Mouse (Mus musculus) kidney, postnatal 25 days (tissue): Measurements from ENCODE around the gene Gm21988.

Experiments used
- DNase-seq, 2 experiments: peaks; one replicate each; pipeline ENCODE4 v3.0.0; 2021; ENCODE audit warnings: mixed read lengths in 2 of 2

Gene Gm21988

DNA sequence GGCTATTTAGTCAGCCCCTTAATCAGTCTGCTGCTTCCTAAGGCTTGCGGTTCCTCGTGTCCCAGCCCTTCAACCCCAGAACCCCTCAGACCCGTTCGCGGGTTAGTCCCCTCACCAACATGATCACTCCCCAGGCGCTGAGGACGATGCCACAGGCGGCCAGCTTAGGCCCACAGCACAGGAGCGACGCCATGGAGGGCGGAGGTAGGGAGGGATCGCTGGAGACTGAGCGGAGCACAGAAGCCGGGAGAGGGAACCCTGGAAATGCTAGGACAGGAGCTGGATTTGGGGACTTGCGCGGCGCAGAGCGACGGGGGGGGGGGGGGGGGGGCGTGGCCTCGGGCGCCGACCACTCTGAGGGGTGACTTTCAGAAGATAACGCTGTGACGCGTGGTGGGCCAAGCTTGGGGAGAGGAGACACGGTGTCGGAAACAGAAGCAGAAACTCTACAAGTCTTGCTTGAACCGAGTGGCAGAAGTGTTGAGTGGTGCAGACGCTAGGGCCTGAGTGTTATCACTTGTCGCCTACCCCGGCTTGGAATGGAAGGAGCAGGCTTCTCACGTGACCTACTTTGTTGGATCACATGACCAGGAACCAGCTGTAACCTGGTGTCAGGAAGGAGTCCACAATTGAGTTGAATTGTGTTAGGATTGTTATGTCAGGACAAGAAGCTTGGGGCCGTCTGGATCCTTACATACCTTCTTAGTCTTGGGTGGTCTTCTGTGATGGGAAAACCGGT lies at the start of gene Gm21988, which contains the start of gene Rnasek:
Gene Gm21988 (minus strand): TSS at position 290 of the 739 bp plus-strand sequence.
Gene Rnasek (minus strand): TSS at position 302 of the 739 bp plus-strand sequence.
- peak; percentile 87 to 90 for DNase-seq

GRCm38 (mm10) chr11:70289236-70289635 lies 49.6 kb upstream of the Gm21988 start:
- DNase-seq, result peak; percentile 27 to 59

DNA sequence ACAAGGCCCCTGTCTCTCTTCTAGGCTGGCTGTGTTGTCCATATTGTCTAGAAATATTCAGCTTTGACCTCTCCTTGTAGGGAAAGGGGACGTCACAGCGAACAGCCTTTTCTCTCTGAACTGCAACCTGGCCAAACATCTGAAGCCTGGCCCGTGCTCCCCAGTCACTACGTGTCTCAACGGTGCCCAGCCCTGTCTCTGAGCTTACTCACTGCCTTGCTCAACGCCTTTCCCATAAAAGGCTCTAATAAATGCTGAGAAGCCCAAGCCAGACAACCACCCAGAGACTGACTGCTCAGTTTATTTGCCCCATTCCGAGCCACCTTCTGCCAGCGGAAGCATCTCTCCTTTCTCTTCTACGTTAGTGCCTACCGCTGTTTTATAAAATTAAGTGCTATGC lies 48.5 kb upstream of the Gm21988 start:
- DNase-seq, result no peak

DNA sequence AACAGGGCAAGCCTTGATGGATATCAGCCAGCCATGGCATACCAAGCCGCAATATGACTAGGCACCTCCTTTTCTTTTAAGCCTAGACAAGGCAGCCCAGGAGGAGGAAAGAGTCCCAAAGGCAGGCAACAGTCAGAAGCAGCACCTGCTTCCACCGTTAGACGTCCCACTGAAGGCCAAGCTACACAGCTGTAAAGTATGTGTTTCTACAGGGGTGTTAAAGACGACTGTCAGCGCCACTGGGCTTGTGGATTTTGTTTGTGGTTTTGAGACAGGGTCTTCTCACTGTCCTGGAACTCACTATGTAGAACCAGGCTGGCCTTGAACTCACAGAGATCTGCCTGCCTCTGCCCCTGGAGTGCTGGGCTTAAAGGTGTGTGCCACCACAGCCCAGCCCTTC lies 46.1 kb upstream of the Gm21988 start:
- DNase-seq, result no peak

GRCm38 (mm10) chr11:70284757-70285156 lies 45.1 kb upstream of the Gm21988 start:
- DNase-seq, result no peak

DNA sequence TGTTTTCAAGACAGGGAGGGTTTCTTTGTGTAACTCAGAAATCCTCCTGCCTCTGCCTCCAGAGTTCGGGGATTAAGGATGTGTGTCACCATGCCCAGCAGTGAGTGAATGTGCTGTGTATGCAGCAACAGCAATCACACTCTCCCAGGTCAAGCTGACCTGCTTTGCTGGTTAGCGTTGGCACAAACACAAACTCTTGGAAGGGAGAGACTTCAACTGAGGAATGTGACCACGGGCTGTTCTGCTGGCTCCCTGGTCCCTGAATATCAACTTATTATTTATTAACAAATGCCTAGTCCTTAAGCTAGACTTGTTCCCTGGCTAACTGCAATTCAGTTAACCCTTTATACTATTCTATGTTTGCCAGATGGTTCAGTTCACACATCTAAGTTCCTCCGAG lies 44.0 kb upstream of the Gm21988 start:
- DNase-seq, result peak; percentile 11 to 64

DNA sequence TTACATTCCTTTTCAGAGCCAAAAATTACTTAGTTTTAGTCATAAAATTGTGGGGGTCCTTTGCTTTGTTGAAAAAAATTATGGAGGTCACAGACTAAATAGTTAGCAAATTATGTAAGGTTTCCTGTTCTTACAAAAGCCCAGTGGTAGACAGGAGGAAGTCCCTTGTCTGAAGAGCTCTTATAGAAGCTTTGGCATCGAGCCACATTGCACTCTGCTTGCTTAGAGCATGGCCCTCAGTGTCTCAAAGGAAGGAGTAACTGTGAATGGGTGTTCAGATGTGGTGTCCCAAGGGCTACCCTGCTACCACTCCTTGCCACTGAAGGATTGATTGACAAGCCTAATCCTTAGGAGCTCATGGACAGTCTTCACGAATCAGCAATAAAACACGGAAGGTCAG lies 40.8 kb upstream of the Gm21988 start:
- peak in 1 of 2 experiments; percentile 62 for DNase-seq

- DNase-seq, result no peak
Observed at GRCm38 (mm10) chr11:70278961-70279360, 39.3 kb upstream of the Gm21988 start.

DNA sequence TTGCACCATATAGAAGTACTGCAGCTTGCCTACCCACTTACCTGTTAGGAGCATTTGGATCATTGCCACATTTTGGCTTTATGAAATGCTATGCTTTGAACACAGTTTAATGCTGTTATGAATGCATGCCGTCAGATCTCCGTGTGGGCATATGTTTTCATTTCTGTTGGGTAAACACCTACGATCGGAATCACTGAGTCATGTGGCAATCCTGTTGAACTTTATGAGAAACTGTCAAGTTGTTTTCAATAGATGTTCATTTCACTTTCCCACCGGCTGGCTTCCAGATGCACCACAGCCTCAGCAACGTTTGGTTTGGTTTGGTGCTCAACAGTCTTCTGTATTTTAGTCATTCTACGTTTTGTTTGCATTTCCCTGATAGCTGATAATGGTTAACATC lies 32.0 kb upstream of the Gm21988 start:
- no peak for DNase-seq

- DNase-seq, result peak; percentile 22 to 48
Observed at GRCm38 (mm10) chr11:70266405-70266804, 26.8 kb upstream of the Gm21988 start.

DNA sequence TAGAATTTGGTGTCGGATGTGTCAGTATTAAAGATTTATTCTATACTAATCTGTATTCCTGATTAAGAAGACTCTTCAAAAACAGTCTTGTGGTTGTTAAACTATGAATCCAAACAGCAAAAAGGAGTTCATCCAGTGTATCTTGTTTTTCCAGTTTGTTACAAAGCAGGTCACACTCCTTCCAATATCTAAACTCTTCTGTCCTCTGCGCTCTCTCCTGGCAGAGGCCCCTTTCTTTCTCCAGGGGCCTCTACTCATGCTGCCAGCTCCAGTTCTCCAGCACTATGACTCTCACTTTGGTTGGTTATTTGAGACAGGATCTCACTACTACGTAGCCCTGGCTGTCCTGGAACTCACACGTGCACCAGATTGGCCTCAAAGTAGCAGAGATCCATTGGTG lies 26.2 kb upstream of the Gm21988 start:
- no peak for DNase-seq

DNA sequence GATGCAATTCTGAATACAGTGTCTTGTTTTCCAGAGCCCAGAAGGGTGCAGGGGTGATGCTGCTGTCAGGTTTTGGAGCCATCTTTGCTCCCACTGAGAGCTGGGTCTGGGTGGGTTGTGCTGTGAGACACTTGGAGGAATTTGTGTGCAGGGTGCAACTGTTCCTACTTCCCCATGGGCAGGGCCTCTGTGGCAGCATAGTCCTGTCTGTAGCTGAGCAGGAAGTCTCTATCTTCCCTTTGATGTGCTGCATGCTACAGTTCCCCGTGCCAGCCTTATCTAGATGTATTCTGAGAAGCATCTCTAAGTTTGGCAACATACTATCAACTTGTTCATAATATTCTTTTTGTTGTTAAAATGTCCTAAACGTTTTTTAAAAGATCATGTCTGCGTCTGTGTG lies 25.6 kb upstream of the Gm21988 start:
- no peak for DNase-seq

DNA sequence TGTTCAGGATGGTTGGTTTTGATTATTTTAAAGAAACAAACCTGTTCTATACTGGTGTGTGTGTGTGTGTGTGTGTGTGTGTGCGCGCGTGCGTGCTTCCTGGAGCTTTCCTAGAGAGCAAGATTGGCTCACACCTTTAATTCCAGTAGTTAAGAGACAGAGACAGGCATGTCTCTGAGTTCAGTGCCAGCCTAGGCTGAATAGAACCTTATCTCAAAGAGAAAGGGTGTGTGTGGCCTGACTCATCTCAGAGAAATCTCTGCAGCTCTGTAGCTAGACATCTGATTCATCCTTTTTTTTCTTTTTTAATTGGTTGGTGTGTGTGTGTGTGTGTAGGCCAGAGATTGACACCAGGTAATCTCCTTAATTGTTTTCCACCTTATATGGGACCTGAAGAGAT lies 19.4 kb upstream of the Gm21988 start:
- DNase-seq, result no peak

- peak; percentile 69 to 84 for DNase-seq
Observed at GRCm38 (mm10) chr11:70254931-70255531, 15.4 kb upstream of the Gm21988 start, which contains the start of gene Alox12. TSS of gene Alox12 (minus strand) at chr11:70255353.

DNA sequence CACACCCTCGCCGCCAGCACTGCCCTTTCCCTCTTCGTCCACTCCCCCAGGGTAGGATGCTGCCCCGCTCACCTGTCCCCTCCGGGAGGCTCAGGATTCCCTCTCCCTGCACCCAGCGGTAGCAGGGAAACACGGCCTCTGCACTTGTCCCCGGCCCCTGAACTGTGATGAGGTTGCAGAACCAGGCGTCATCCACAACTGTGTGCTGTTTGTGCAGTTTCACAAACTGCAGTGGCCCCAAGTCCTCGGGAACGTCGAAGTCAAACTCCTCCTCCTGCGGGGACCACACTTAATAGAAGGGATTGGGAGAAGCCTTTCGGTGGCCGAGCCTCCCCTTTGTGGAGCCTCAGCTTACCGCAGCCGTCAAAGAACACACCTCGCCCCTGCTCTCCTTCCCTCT lies 14.7 kb upstream of the Gm21988 start:
- DNase-seq, result no peak

DNA sequence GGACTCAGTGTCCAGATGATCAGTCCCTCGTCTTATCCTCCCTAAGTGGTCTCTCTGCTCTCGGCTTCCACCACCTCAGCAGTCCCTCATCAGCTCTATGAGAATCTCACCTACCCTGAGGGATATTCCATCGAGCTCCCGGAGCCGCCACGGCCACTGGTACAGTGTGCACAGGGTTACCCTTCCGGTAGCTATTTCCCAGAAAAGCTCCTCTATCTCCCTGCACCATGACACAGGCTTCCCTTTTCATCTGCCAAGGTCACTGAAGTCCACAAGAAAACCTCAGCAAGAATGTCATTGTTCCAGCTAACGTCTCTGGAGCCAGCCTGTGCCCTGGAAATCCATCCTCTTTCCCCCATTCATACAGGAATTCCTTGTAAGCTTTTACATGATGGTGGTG lies 12.2 kb upstream of the Gm21988 start:
- DNase-seq, result no peak

DNA sequence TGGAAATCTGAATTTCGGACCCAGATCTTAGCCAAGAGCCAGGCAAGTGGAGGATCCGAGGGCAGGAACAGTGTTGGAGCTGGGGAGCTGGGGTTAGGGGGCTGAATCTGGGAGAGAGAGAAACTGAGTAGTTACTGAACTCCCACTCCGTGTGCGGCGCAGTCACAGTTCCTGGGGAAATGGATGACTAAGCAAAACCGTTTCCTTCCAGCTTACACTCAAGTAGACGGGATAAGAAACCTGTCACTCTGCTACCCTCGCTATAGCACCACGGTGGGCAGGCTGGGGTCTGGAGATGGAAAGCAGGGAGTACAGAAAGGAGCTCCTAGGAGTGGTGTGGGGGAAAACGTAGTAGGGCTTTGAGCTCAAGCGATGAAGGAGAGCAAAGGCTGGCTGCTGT lies 10.5 kb upstream of the Gm21988 start:
- peak in 1 of 2 experiments; percentile 20 for DNase-seq

DNA sequence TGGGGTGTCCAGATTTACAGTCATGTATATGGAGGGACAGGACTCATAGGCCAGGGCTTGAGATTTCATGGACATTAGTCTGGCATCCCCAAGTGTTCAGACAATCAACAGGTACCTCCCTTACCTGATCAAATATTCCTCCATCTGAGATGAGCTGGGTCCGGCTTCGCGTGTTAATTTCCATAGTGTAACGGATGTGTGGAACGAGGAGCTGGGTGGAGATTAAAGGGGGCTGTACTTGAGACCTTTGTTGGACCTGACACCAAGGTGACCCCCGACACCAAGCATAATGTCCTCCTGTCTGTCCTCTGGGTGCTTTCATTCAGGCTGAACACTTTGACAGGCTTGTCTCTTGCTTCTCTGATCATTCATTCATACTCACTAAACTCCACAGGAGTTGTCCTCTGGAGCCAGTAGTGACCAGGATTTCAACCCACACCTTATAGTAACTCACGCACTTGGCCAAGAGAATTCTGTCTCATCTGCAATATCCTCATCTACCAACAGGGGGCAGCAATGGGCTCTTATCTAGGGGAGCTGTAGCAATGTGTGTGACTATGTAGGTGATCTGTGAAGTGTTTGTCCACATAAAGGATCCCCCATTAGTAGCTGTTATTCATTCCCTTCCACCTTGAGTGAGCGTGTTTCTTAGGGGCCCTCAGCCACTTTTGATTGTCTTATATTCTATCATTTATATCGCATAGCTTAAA lies 7.7 kb upstream of the Gm21988 start:
- DNase-seq, result peak; percentile 57 to 87

DNA sequence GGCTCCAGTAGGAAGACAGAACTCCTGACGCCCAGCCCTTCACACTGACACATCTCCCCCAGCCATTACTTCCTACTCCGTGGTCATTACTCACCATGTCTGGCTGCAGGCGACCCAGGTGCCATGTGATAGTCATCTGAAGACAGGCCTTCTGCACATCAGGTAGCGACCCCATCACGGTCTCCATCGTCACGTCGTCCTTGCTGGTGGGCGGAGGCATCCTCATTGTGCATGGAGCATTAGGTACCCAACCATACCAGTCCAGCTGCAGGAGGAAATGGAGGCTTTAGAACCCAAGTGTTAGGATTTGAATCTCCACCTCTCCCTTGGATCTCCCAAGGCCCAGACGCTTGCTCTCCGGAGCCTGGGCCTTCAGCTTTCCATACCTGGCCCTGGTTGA lies 3.0 kb upstream of the Gm21988 start:
- peak in 1 of 2 experiments; percentile 36 for DNase-seq

DNA sequence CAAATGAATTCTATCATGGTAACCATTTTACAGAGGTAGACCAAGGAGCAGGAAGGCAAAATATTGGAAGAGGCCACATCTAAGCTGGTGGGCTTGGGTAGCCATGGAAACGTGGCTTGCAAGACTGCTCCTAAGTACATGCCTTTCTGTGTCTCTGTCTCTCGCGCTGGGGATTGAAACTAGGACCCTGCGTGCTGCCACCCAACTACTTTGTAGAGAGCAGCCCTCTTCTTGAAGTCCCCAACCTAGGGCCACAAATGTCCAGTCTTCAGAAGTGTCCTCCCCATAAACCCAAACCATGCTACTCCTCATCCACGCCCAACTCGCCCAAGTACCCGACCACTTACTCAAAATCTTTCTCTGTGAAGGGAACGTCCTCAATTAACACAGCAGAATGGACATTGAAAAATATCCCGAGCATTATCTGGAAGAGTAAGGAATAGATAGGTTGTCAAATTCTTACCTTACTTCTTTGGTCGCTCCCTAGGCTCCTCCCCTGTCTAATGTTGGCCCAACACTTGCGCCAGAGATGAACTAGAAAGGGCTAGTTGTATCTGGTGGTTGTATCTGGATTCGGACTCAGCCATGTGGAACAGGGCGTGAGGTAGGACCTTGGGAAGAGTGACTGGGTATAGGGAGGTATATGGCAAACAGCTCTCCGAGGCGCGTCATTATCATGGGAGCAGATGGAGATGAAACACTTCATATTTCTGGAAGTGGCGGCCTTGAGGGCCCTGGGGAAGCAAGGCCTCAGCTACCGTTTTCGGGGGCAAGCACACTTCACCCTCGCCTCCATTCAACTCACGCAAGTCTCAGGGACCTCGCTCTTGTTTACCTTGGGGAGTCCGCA lies 814 bp downstream of the Gm21988 start:
- DNase-seq, result peak in 1 of 2 experiments; percentile 62

- peak; percentile 98 to 99 for DNase-seq
Observed at GRCm38 (mm10) chr11:70237457-70238167, 2.0 kb downstream of the Gm21988 start, which contains the start of gene 0610010K14Rik. TSS of gene 0610010K14Rik (minus strand) at chr11:70237914.

- DNase-seq, result peak in 1 of 2 experiments; percentile 37
Observed at GRCm38 (mm10) chr11:70236717-70237116, 2.9 kb downstream of the Gm21988 start.
